8 mouse cellular contexts compared by ENCODE assay signal in genomic region chr2:65896542-65896941, GRCm38 (mm10). TPM values are rescaled to one million over a fixed set of nuclear protein-coding genes. Genes with fewer than 3 reads are reported as not detected.
DNase-seq lines count a peak whose midpoint lies in the region; ATAC-seq and TF ChIP-seq lines count a peak whose summit lies in the region.

No protein-coding gene starts in this region.

- H3K4me3 ChIP-seq in heart, postnatal 0 days (ENCODE audit: low read depth, low read length): peak overlapping the region; percentile 28
- H3K4me3 ChIP-seq in midbrain, embryonic 11.5 days (ENCODE audit: low read depth, low read length): no peak overlapping the region

- H3K4me1 ChIP-seq in heart, postnatal 0 days (ENCODE audit: control insufficient read depth, insufficient read depth): 0 out of 2 replicates have a peak, but pooled peaks cover 3% of the 10 kb centered on the region
- H3K4me1 ChIP-seq in midbrain, embryonic 11.5 days (ENCODE audit: control insufficient read depth, insufficient read depth, low read length): peaks cover 10% of the 10 kb centered on the region; the same call in 1 of the 2 replicates

- TF ChIP-seq EP300 in heart, postnatal 0 days (IDR thresholded peaks at IDR 0.05; ENCODE audit: low read depth): no peak

- peak; percentile 36 for ATAC-seq in frontal cortex, adult (ENCODE audit: low TSS enrichment)
- ATAC-seq in heart, postnatal 0 days (ENCODE audit: insufficient read depth, low read depth): peak; percentile 68
- 0 out of 2 replicates have a peak, but pooled peaks have one; percentile 18 for ATAC-seq in midbrain, embryonic 11.5 days (ENCODE audit: low FRiP score)

- 15% methylated on average over 5 of the region's 5 CpGs for WGBS in heart, postnatal 0 days
- WGBS in midbrain, embryonic 11.5 days: 26% methylated on average over 5 of the region's 5 CpGs

- no peaks in the 10 kb centered on the region for H3K27me3 ChIP-seq in heart, postnatal 0 days (ENCODE audit: control insufficient read depth, insufficient read depth, low read length)
- H3K27me3 ChIP-seq in midbrain, embryonic 11.5 days (ENCODE audit: control insufficient read depth, insufficient read depth, low read length): no peaks in the 10 kb centered on the region

- no peaks in the 10 kb centered on the region for H3K36me3 ChIP-seq in heart, postnatal 0 days (replicated peaks; ENCODE audit: control insufficient read depth, insufficient read depth, low read length)
- no peaks in the 10 kb centered on the region for H3K36me3 ChIP-seq in midbrain, embryonic 11.5 days (ENCODE audit: control insufficient read depth, insufficient read depth, low read length)

- H3K9me3 ChIP-seq in heart, postnatal 0 days (replicated peaks; ENCODE audit: control insufficient read depth, low read length): no peaks in the 10 kb centered on the region
- H3K9me3 ChIP-seq in midbrain, embryonic 11.5 days (ENCODE audit: control insufficient read depth, low read length): no peaks in the 10 kb centered on the region

- H3K27ac ChIP-seq in heart, postnatal 0 days (ENCODE audit: low read depth): no peak overlapping the region
- no peak overlapping the region for H3K27ac ChIP-seq in midbrain, embryonic 11.5 days (ENCODE audit: low read depth, low read length)

- no peak overlapping the region for H3K9ac ChIP-seq in heart, postnatal 0 days (replicated peaks; ENCODE audit: low read depth, low read length)
- no peak overlapping the region for H3K9ac ChIP-seq in midbrain, embryonic 11.5 days (ENCODE audit: low read length)

- no peak for DNase-seq in frontal cortex, postnatal 25 days (ENCODE audit: low spot score in 2 of 2)
- peak; percentile 23 for DNase-seq in cerebellum, adult 8-10 months
- peak; percentile 6 for DNase-seq in heart, postnatal 0 days (ENCODE audit: low spot score)
- peak; percentile 84 for DNase-seq in midbrain, embryonic 11.5 days (ENCODE audit: low spot score, missing footprints)
- DNase-seq in spleen, adult 12 weeks (ENCODE audit: low spot score): no peak
- no peak for DNase-seq in frontal cortex, postnatal 10 days (ENCODE audit: low spot score in 2 of 2)
- DNase-seq in MN1 (ENCODE audit: low spot score): no peak

- H3K4me2 ChIP-seq in heart, postnatal 0 days (ENCODE audit: low read depth, low read length): peak overlapping the region; percentile 52
- peak overlapping the region; percentile 26 for H3K4me2 ChIP-seq in midbrain, embryonic 11.5 days

- TF ChIP-seq CTCF in heart, postnatal 0 days (IDR thresholded peaks at IDR 0.05; ENCODE audit: low read depth): no peak

RNA-seq across cellular contexts. Expression of gene Csrnp3, which starts 51.0 kb away (rescaled TPM):
- under 0.01 and 2.8 TPM in 2 replicates for total RNA-seq in heart, postnatal 0 days (2014; rRNA removed; ENCODE audit: low replicate concordance)
- polyA plus RNA-seq in heart, postnatal 0 days (2015; fragmentation: Nextera tagmentation; extraction: Ambion mirVana): 0.18 and 0.40 TPM in 2 replicates
- polyA plus RNA-seq in midbrain, embryonic 11.5 days (2014; fragmentation: Nextera tagmentation; extraction: Ambion mirVana): 15.0 and 19.3 TPM in 2 replicates

Comparison
In these comparisons a context has a peak if more than half of its experiments do, and no peak if none do; other contexts are left out.
1. ATAC-seq: peak in every context shown above with its lines; median percentile 68 in heart, postnatal 0 days; 36 in frontal cortex, adult; 18 in midbrain, embryonic 11.5 days.
2. DNase-seq: peak in cerebellum, adult 8-10 months (single experiment), heart, postnatal 0 days (single experiment) and midbrain, embryonic 11.5 days (single experiment); none in frontal cortex, postnatal 25 days (0 of 2), spleen, adult 12 weeks (single experiment), frontal cortex, postnatal 10 days (0 of 2) and MN1 (single experiment).
3. RNA of gene Csrnp3, which starts 51.0 kb away (polyA plus RNA-seq): 15.0 to 19.3 TPM in midbrain, embryonic 11.5 days; 0.18 to 0.40 TPM in heart, postnatal 0 days; every median in the first group is over 10 times any median in the second.